Mouse (Mus musculus) large intestine, adult 2 months (tissue): ENCODE data around the gene Gm8947. TPM values are rescaled to one million over a fixed set of nuclear protein-coding genes. Genes with fewer than 3 reads are reported as not detected.
"Not testable (repeated sequence)": the region's sequence is repeated elsewhere in the genome, so short reads cannot be mapped to it uniquely, and the experiment has no call there.

Experiments used
- DNase-seq: peaks from one replicate; pipeline ENCODE4 v3.0.0-alpha.2; 2012; ENCODE audit warnings: low read depth, low spot score
- WGBS: fragments of 180-500 bp; shearing (Covaris S2); methylation state at CpG from one replicate; pipeline ENCODE4 v1.1.7; 2018; 5-methylcytosine and 5-hydroxymethylcytosine counted together
- polyA plus RNA-seq: library from polyadenylated mRNA; depleted of rRNA; stranded (reverse); fragments of >200 nt; gene quantifications from 2 replicates; pipeline ENCODE4 v1.2.3, GENCODE M21; 2012; rRNA removed

Gm8947 gene
- polyA plus RNA-seq = 0.22 and 0.43 TPM in 2 replicates

- 93% methylated on average over 2 of the region's 7 CpGs for WGBS
- DNase-seq = not testable (repeated sequence)
These were observed at the start of gene Gm8947 for GRCm38 (mm10) chr1:151192075-151192474. TSS of gene Gm8947 (plus strand) at chr1:151192376.

GRCm38 (mm10) chr1:151144471-151145146, 47.6 kb upstream of the Gm8947 start:
- WGBS = 69% methylated on average over 6 of the region's 6 CpGs

GRCm38 (mm10) chr1:151147801-151148200, 44.4 kb upstream of the Gm8947 start:
- DNase-seq = no peak

More at GRCm38 (mm10) chr1:151144471-151145146, 47.6 kb upstream of the Gm8947 start:
- no peak for DNase-seq

GRCm38 (mm10) chr1:151150211-151150610, 42.0 kb upstream of the Gm8947 start:
- WGBS = 94% methylated on average over 7 of the region's 7 CpGs

GRCm38 (mm10) chr1:151151089-151151488, 41.1 kb upstream of the Gm8947 start:
- no peak for DNase-seq
- 89% methylated on average over 2 of the region's 2 CpGs for WGBS

More at GRCm38 (mm10) chr1:151150211-151150610, 42.0 kb upstream of the Gm8947 start:
- DNase-seq = no peak

GRCm38 (mm10) chr1:151153056-151153652, 39.0 kb upstream of the Gm8947 start:
- 39% methylated on average over 6 of the region's 6 CpGs for WGBS
- no peak for DNase-seq

- not testable (repeated sequence) for DNase-seq
- 88% methylated on average over 9 of the region's 9 CpGs for WGBS
These were observed 38.0 kb upstream of the Gm8947 start for GRCm38 (mm10) chr1:151154131-151154530.

- no peak for DNase-seq
- WGBS = 98% methylated on average over 3 of the region's 3 CpGs
These were observed 36.0 kb upstream of the Gm8947 start for GRCm38 (mm10) chr1:151156129-151156528.

GRCm38 (mm10) chr1:151156777-151157632, 35.2 kb upstream of the Gm8947 start:
- no peak for DNase-seq
- 79% methylated on average over 7 of the region's 7 CpGs for WGBS

- WGBS = 33% methylated on average over 9 of the region's 9 CpGs
- no peak for DNase-seq
These were observed 34.0 kb upstream of the Gm8947 start for GRCm38 (mm10) chr1:151157963-151158856.

- no peak for DNase-seq
- 68% methylated on average over 2 of the region's 2 CpGs for WGBS
These were observed 33.2 kb upstream of the Gm8947 start for GRCm38 (mm10) chr1:151158857-151159510.

GRCm38 (mm10) chr1:151166031-151166430, 26.1 kb upstream of the Gm8947 start:
- WGBS = 30% methylated on average over 8 of the region's 8 CpGs
- DNase-seq = no peak

- 32% methylated on average over 12 of the region's 12 CpGs for WGBS
- DNase-seq = no peak
These were observed 24.7 kb upstream of the Gm8947 start for GRCm38 (mm10) chr1:151167297-151168047.

- DNase-seq = no peak
- 47% methylated on average over 3 of the region's 3 CpGs for WGBS
These were observed 23.5 kb upstream of the Gm8947 start for GRCm38 (mm10) chr1:151168637-151169036.

GRCm38 (mm10) chr1:151171572-151172461, 20.4 kb upstream of the Gm8947 start:
- no peak for DNase-seq
- 88% methylated on average over 2 of the region's 2 CpGs for WGBS

- 21% methylated on average over 10 of the region's 10 CpGs for WGBS
- DNase-seq = peak; percentile 86
These were observed 14.9 kb upstream of the Gm8947 start for GRCm38 (mm10) chr1:151177030-151177936.
